Mouse (Mus musculus) lung, adult 2 months (tissue): ENCODE results near the gene Smim8.

ENCODE experiments used
- CTCF ChIP-seq: fragments of 200-500 bp; IDR thresholded peaks from 2 replicates; pipeline ENCODE4 v1.5.1; 2011; ENCODE audit warnings: mild to moderate bottlenecking, low read length, control low read depth; ENCODE audit not compliant: insufficient read depth
- POLR2A ChIP-seq: fragments of 200-500 bp; IDR thresholded peaks from 2 replicates; pipeline ENCODE4 v1.6.1; 2011; ENCODE audit warnings: low read depth, mild to moderate bottlenecking, control low read depth, low read length, borderline replicate concordance; ENCODE audit errors: extremely low read depth

DNA sequence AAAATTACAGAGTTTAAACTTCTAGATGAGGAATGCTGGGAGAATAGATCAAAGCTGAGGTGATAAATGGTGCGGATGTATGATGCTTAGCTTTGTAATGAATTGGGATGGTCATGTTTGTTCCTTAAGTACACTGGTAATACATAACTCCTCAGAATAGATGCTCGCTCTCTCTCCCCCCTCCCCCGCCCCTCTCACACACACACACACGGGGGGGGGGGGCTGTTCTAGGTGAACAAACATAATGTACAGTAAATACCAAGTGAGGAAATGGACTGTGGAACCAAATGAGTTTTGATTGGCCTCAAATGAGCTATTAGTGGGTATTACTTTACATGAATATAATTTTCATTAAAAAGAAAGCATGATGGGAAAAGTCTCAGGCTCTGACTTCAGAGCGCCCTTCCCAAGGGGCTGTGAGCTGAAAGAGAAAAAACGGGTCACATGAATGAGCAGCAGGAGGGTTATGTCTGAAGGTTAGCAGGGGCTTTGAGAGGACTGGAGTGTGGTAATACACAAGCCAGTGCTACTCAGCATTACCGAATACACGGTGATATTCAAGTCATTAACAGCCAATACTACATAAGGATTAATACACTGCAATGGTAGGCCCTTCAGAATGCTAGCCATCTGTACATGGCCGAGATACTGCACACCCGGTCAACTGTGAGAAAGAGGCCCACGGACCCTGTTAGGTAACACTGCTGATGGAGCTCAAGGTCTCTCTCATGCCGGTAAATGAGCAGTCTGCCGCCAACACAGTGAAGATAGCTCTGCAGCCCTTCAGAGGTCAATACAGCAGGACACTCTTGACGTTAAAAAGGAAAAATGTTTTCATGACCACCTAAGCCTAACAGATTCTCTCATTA lies 23.2 kb upstream of the Smim8 start:
- no peak for TF ChIP-seq CTCF
- no peak for TF ChIP-seq POLR2A
